Comparison of ENCODE assay signal across 42 mouse cellular contexts in genomic region chr6:135133086-135133485, GRCm38 (mm10). TPM values are rescaled to one million over a fixed set of nuclear protein-coding genes. Genes with fewer than 3 reads are reported as not detected.
"Had no signal": no experiment of that assay in that cellular context is flagged by ENCODE, and none has a peak within 500 bp of the region (broad histone marks: within the 10 kb centered on the region; RNA-seq: fewer than 3 reads in every experiment).

No protein-coding gene starts in this region.

- H3K4me3 ChIP-seq: heart, embryonic 10.5 days; heart, embryonic 12.5 days; heart, embryonic 13.5 days; heart, embryonic 15.5 days; hindbrain, embryonic 10.5 days; hindbrain, embryonic 12.5 days; hindbrain, embryonic 13.5 days; hindbrain, embryonic 15.5 days; intestine, embryonic 15.5 days; kidney, embryonic 15.5 days; layer of hippocampus, adult 2 months; left cerebral cortex, adult 2 months had no signal

- H3K9me3 ChIP-seq: heart, embryonic 10.5 days; heart, embryonic 12.5 days; heart, embryonic 13.5 days; heart, embryonic 15.5 days; hindbrain, embryonic 10.5 days; hindbrain, embryonic 12.5 days; hindbrain, embryonic 13.5 days; hindbrain, embryonic 15.5 days; intestine, embryonic 15.5 days; kidney, embryonic 15.5 days had no signal

- DNase-seq: heart, postnatal 10 days; heart, postnatal 14 days; heart, postnatal 36 days; heart, postnatal 4 days; kidney, adult 11 months; kidney, adult 18-20 months; kidney, adult 2 months; kidney, adult 8-10 months; kidney, adult 9 months; kidney, postnatal 10 days; kidney, postnatal 14 days; kidney, postnatal 25 days; kidney, postnatal 36 days; kidney, postnatal 4 days; layer of hippocampus, adult 9-11 months; layer of hippocampus, postnatal 36 days had no signal

- H3K27me3 ChIP-seq: heart, embryonic 12.5 days; heart, embryonic 13.5 days; heart, embryonic 15.5 days; hindbrain, embryonic 15.5 days; intestine, embryonic 15.5 days; kidney, embryonic 15.5 days had no signal

- H3K4me2 ChIP-seq: heart, embryonic 12.5 days; heart, embryonic 13.5 days; heart, embryonic 15.5 days; hindbrain, embryonic 12.5 days; hindbrain, embryonic 13.5 days; hindbrain, embryonic 14.5 days; hindbrain, embryonic 15.5 days; intestine, embryonic 15.5 days; kidney, embryonic 15.5 days had no signal

- H3K27ac ChIP-seq: heart, embryonic 10.5 days; heart, embryonic 13.5 days; heart, embryonic 15.5 days; hindbrain, embryonic 10.5 days; hindbrain, embryonic 12.5 days; hindbrain, embryonic 13.5 days; hindbrain, embryonic 14.5 days; hindbrain, embryonic 15.5 days; hindbrain, postnatal 0 days; intestine, embryonic 15.5 days; kidney, embryonic 15.5 days; kidney, postnatal 0 days; layer of hippocampus, adult 2 months; left cerebral cortex, adult 2 months had no signal

- H3K36me3 ChIP-seq: heart, embryonic 10.5 days; heart, embryonic 12.5 days; heart, embryonic 13.5 days; heart, embryonic 15.5 days; hindbrain, embryonic 10.5 days; hindbrain, embryonic 12.5 days; hindbrain, embryonic 13.5 days; hindbrain, embryonic 15.5 days; intestine, embryonic 15.5 days; kidney, embryonic 15.5 days had no signal

- H3K9ac ChIP-seq: heart, embryonic 12.5 days; heart, embryonic 13.5 days; heart, embryonic 15.5 days; hindbrain, embryonic 12.5 days; hindbrain, embryonic 13.5 days; hindbrain, embryonic 14.5 days; hindbrain, embryonic 15.5 days; intestine, embryonic 15.5 days; kidney, embryonic 15.5 days had no signal

- ATAC-seq: hindbrain, embryonic 16.5 days; hindbrain, postnatal 0 days; inflammation-experienced regulatory T-cells, adult 6 months; intestine, embryonic 15.5 days; intestine, embryonic 16.5 days; intestine, postnatal 0 days had no signal

RNA-seq across cellular contexts. Expression of gene Gprc5d, which starts 15.0 kb away (rescaled TPM):
- polyA plus RNA-seq: heart, embryonic 10.5 days; heart, embryonic 12.5 days; heart, embryonic 13.5 days; heart, embryonic 14.5 days; heart, embryonic 15.5 days; heart, embryonic 16.5 days; heart, postnatal 0 days; hindbrain, embryonic 10.5 days; hindbrain, embryonic 11.5 days; hindbrain, embryonic 12.5 days; hindbrain, embryonic 13.5 days; hindbrain, embryonic 14.5 days; hindbrain, embryonic 15.5 days; hindbrain, embryonic 16.5 days; hindbrain, postnatal 0 days; inflammation-experienced regulatory T-cells, adult 6 months; intestine, embryonic 14.5 days; intestine, embryonic 15.5 days; intestine, postnatal 0 days; kidney, embryonic 14.5 days; kidney, embryonic 15.5 days; kidney, embryonic 16.5 days had no signal
